Mouse (Mus musculus): ENCODE measurements around the gene Akap17b. TPM values are rescaled to one million over a fixed set of nuclear protein-coding genes. Genes with fewer than 3 reads are reported as not detected.
A peak's percentile ranks its signal among the peaks of the same experiment; 100 is the strongest.
"Not testable (repeated sequence)": the region's sequence is repeated elsewhere in the genome, so short reads cannot be mapped to it uniquely, and the experiment has no call there.

Akap17b gene
- polyA plus RNA-seq, 1 experiment from 2014 or later, result 3.4 TPM

DNA sequence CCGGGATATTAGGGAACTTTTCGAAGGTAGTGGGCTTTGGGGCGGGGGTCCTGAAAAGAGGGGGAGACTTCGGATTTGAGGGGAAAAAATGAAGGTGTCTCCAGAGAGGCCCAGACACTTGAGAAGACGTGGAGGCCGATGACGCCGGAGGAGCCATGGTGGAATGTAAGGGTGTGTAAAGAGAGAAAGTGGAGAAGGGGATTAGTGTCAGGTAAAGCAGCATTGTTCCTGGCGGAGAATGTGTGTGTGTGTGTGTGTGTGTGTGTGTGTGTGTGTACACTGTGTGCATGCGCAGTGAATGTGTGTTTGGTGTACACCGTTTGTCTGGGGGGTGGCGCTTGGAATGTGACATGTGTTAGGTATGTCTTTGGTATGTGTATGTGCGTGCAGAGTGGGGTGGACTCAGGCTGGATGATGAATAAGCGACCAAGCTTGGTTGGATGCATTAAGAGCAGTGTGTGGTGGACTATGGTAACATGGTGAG lies 46.3 kb downstream of the Akap17b start:
- DNase-seq (ENCODE audit: low spot score), result peak; percentile 34
- no peaks in the 10 kb centered on the region for H3K27me3 ChIP-seq (ENCODE audit: low read depth, poor library complexity, severe bottlenecking)
- peak overlapping the region; percentile 93 for H3K27ac ChIP-seq (replicated peaks)
- peak overlapping the region; percentile 72 for H3K4me3 ChIP-seq
- no peaks in the 10 kb centered on the region; the same call in 1 of the 2 replicates for H3K9me3 ChIP-seq (replicated peaks)
- peaks cover 29% of the 10 kb centered on the region for H3K36me3 ChIP-seq
- 27% methylated on average over 14 of the region's 14 CpGs for WGBS
- H3K4me1 ChIP-seq, result peaks cover 10% of the 10 kb centered on the region

DNA sequence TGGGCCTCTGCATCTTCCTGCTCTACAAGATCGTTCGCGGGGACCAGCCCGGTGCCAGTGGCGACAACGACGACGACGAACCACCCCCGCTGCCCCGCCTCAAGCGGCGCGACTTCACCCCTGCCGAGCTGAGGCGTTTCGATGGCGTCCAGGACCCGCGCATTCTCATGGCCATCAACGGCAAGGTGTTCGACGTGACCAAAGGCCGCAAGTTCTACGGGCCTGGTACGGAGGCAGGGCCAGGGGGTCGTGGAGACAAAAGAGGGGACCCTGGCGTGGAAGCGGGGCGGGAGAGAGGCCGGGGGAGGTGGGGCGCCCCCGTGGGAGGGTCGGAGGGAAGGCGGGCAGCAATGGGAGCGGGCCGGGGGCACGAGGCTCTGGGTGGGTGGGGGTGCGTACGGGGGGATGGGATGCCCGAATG lies 46.8 kb downstream of the Akap17b start:
- H3K9me3 ChIP-seq (replicated peaks), result no peaks in the 10 kb centered on the region; the same call in 1 of the 2 replicates
- H3K4me1 ChIP-seq, result peaks cover 10% of the 10 kb centered on the region
- DNase-seq (ENCODE audit: low spot score), result no peak
- peaks cover 23% of the 10 kb centered on the region for H3K36me3 ChIP-seq
- peak overlapping the region; percentile 72 for H3K4me3 ChIP-seq
- peak overlapping the region; percentile 93 for H3K27ac ChIP-seq (replicated peaks)
- no peaks in the 10 kb centered on the region for H3K27me3 ChIP-seq (ENCODE audit: low read depth, poor library complexity, severe bottlenecking)
- 21% methylated on average over 41 of the region's 41 CpGs for WGBS

- WGBS, result 23% methylated on average over 39 of the region's 45 CpGs
- Histone ChIP-seq H3K27ac (replicated peaks) (peak within 1 kb of the TSS; percentile 93), H3K4me3 (peak within 1 kb of the TSS; percentile 72), H3K36me3 (peaks cover 18% of the 10 kb centered on the region), H3K4me1 (peaks cover 10% of the 10 kb centered on the region), H3K27me3 (ENCODE audit: low read depth, poor library complexity, severe bottlenecking) (no peaks in the 10 kb centered on the region), H3K9me3 (replicated peaks) (no peaks in the 10 kb centered on the region; the same call in 1 of the 2 replicates)
- DNase-seq (ENCODE audit: low spot score), result peak; percentile 80
Observed at GRCm38 (mm10) chrX:36597707-36598389, 47.3 kb downstream of the Akap17b start, which contains the start of gene Pgrmc1. TSS of gene Pgrmc1 (plus strand) at chrX:36598206.

DNA sequence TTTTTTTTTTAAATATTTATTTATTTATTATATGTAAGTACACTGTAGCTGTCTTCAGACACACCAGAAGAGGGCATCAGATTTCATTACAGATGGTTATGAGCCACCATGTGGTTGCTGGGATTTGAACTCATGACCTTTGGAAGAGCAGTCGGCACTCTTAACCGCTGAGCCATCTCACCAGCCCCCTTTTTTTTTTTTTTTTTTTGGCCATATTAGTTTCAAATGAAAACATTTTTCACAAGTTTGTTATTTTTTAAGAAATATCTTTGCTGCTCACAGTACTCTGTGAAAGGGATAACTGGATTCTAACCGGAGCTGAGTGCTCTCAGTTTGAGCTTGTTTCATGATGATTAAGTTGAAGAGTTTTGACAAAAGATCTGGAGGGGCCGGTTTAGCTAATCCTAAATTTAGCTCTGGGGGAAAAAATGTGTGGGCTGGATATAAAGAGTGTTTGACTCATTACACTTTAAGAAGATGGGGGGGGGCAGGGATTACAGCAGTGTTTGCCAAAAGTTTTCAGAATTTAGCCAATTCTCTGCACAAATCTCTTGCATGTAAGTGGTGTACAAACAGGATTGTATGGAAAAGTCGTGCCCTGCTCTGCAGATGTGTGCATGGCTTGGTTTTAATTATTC lies 48.6 kb downstream of the Akap17b start:
- WGBS, result 81% methylated on average over 4 of the region's 5 CpGs
- H3K36me3 ChIP-seq; H3K27ac ChIP-seq (replicated peaks); DNase-seq (ENCODE audit: low spot score); H3K9me3 ChIP-seq (replicated peaks); H3K4me1 ChIP-seq; H3K27me3 ChIP-seq (ENCODE audit: low read depth, poor library complexity, severe bottlenecking); H3K4me3 ChIP-seq: not testable (repeated sequence)

- 88% methylated on average over 3 of the region's 3 CpGs for WGBS
- Histone ChIP-seq H3K27me3 (ENCODE audit: low read depth, poor library complexity, severe bottlenecking) (no peaks in the 10 kb centered on the region), H3K9me3 (replicated peaks) (no peaks in the 10 kb centered on the region; the same call in 1 of the 2 replicates), H3K4me1 (peaks cover 9% of the 10 kb centered on the region), H3K4me3 (no peak overlapping the region), H3K36me3 (0 out of 2 replicates have a peak, but pooled peaks cover 2% of the 10 kb centered on the region), H3K27ac (replicated peaks) (no peak overlapping the region)
- no peak for DNase-seq (ENCODE audit: low spot score)
Observed at GRCm38 (mm10) chrX:36595247-36595646, 49.9 kb downstream of the Akap17b start.

DNA sequence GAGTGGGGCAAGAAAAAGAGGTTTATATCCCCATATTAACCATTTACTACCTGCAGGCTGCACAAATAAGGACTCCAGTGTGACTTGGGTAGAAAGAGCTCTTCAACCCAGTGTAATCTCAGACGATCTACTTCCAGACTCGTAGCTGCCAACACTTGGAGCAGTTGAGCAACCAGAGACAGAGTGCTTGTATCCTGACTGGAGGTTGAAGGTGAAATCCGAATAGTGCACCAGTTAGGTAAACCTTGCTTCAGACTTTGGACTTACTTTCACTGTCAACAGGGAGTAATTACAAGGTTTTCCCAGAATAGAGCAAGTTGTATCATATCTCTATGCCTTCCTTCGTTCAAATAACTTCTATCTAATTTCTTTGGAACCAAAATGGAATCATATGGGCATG lies 53.7 kb downstream of the Akap17b start:
- no peak overlapping the region for H3K4me3 ChIP-seq
- H3K36me3 ChIP-seq, result no peaks in the 10 kb centered on the region
- H3K9me3 ChIP-seq (replicated peaks), result no peaks in the 10 kb centered on the region
- WGBS, result 83% methylated on average over 4 of the region's 4 CpGs
- DNase-seq (ENCODE audit: low spot score), result no peak
- no peak overlapping the region for H3K27ac ChIP-seq (replicated peaks)
- no peaks in the 10 kb centered on the region for H3K27me3 ChIP-seq (ENCODE audit: low read depth, poor library complexity, severe bottlenecking)
- H3K4me1 ChIP-seq, result peaks cover 4% of the 10 kb centered on the region; the same call in 1 of the 2 replicates

DNA sequence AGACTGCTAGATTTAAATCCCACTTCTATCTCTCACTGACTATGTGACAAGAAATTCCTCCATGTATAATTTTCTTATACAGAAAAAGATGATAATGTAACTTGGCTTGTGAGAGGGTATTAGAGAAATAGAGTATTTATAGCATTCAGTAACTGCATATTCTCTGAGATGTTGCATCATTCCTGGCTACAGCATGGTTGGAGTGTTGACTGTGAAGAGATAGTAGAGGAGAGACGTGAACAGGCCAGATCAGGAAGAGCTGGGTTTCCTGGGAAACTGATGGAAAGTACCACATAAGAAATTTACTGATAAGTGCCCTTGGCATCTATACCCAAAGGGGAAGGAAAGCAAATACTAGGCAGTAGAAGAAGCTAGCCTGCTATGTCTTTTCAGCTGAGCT lies 54.1 kb downstream of the Akap17b start:
- WGBS, result 77% methylated on average over 1 of the region's 1 CpGs
- no peaks in the 10 kb centered on the region for H3K36me3 ChIP-seq
- peaks cover 4% of the 10 kb centered on the region; the same call in 1 of the 2 replicates for H3K4me1 ChIP-seq
- H3K4me3 ChIP-seq, result no peak overlapping the region
- no peaks in the 10 kb centered on the region for H3K27me3 ChIP-seq (ENCODE audit: low read depth, poor library complexity, severe bottlenecking)
- DNase-seq (ENCODE audit: low spot score), result no peak
- H3K27ac ChIP-seq (replicated peaks), result no peak overlapping the region
- H3K9me3 ChIP-seq (replicated peaks), result no peaks in the 10 kb centered on the region

- 86% methylated on average over 7 of the region's 7 CpGs for WGBS
- H3K27me3 ChIP-seq (ENCODE audit: low read depth, poor library complexity, severe bottlenecking), result no peaks in the 10 kb centered on the region
- H3K9me3 ChIP-seq (replicated peaks), result no peaks in the 10 kb centered on the region
- H3K4me3 ChIP-seq, result no peak overlapping the region
- H3K4me1 ChIP-seq, result peaks cover 4% of the 10 kb centered on the region; the same call in 1 of the 2 replicates
- DNase-seq (ENCODE audit: low spot score), result no peak
- H3K27ac ChIP-seq (replicated peaks), result no peak overlapping the region
- no peaks in the 10 kb centered on the region for H3K36me3 ChIP-seq
Observed at GRCm38 (mm10) chrX:36590266-36590665, 54.9 kb downstream of the Akap17b start.

GRCm38 (mm10) chrX:36587304-36588209 lies 57.6 kb downstream of the Akap17b start:
- Histone ChIP-seq H3K27ac (replicated peaks) (no peak overlapping the region), H3K9me3 (replicated peaks) (no peaks in the 10 kb centered on the region), H3K4me1 (peaks cover 4% of the 10 kb centered on the region; the same call in 1 of the 2 replicates), H3K36me3 (no peaks in the 10 kb centered on the region), H3K27me3 (ENCODE audit: low read depth, poor library complexity, severe bottlenecking) (no peaks in the 10 kb centered on the region), H3K4me3 (no peak overlapping the region)
- WGBS, result 74% methylated on average over 8 of the region's 8 CpGs
- DNase-seq (ENCODE audit: low spot score), result peak; percentile 11

- Histone ChIP-seq H3K27me3 (ENCODE audit: low read depth, poor library complexity, severe bottlenecking) (no peaks in the 10 kb centered on the region), H3K9me3 (replicated peaks) (no peaks in the 10 kb centered on the region), H3K27ac (replicated peaks) (no peak overlapping the region), H3K4me3 (no peak overlapping the region), H3K4me1 (peaks cover 4% of the 10 kb centered on the region; the same call in 1 of the 2 replicates), H3K36me3 (no peaks in the 10 kb centered on the region)
- 76% methylated on average over 1 of the region's 1 CpGs for WGBS
- no peak for DNase-seq (ENCODE audit: low spot score)
Observed at GRCm38 (mm10) chrX:36586629-36587303, 58.4 kb downstream of the Akap17b start.

DNA sequence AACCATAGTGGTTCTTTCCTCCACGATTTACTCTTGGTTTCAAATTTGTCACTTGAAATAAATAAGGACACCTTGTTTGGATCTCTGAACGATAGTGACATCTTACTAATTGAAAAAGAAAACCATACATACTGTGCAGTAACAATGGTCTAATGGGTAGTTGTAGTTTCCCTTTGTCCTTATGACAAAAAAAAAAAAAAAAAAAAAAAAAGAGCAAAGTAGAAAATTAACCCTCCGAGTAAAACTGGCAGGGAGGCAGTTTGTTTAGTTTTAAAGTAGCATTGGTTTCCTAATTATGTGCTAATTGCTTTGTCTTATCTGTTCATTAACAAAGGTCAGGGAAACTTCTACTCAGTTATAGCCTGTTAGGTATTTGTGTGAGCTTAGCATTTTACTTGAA lies 83.1 kb downstream of the Akap17b start:
- Histone ChIP-seq H3K36me3 (no peaks in the 10 kb centered on the region), H3K4me3 (no peak overlapping the region), H3K4me1 (no peaks in the 10 kb centered on the region), H3K9me3 (replicated peaks) (no peaks in the 10 kb centered on the region), H3K27ac (replicated peaks) (no peak overlapping the region), H3K27me3 (ENCODE audit: low read depth, poor library complexity, severe bottlenecking) (no peaks in the 10 kb centered on the region)
- no peak for DNase-seq (ENCODE audit: low spot score)
- WGBS, result 39% methylated on average over 3 of the region's 3 CpGs

- Histone ChIP-seq H3K4me3 (no peak overlapping the region), H3K36me3 (no peaks in the 10 kb centered on the region), H3K9me3 (replicated peaks) (no peaks in the 10 kb centered on the region), H3K27ac (replicated peaks) (no peak overlapping the region), H3K4me1 (no peaks in the 10 kb centered on the region), H3K27me3 (ENCODE audit: low read depth, poor library complexity, severe bottlenecking) (no peaks in the 10 kb centered on the region)
- peak; percentile 57 for DNase-seq (ENCODE audit: low spot score)
- 15% methylated on average over 7 of the region's 7 CpGs for WGBS
Observed at GRCm38 (mm10) chrX:36561650-36562049, 83.5 kb downstream of the Akap17b start.
